Mouse (Mus musculus) kidney, adult 2 months (tissue): ENCODE data around the gene Fads6. TPM values are rescaled to one million over a fixed set of nuclear protein-coding genes. Genes with fewer than 3 reads are reported as not detected.

Source experiments
- DNase-seq: peaks from one replicate; pipeline ENCODE4 v3.0.0; 2021
- H3K27ac ChIP-seq: fragments of 200-500 bp; 2 replicates; pipeline ENCODE4 v1.5.1; 2012; ENCODE audit warnings: low read depth, low read length, control low read depth, inconsistent platforms; ENCODE audit not compliant: insufficient read depth
- H3K27me3 ChIP-seq: fragments of 200-500 bp; replicated peaks from 2 replicates; pipeline ENCODE4 v1.6.1; 2012; ENCODE audit warnings: mild to moderate bottlenecking, moderate library complexity, low read length, inconsistent platforms; ENCODE audit not compliant: control insufficient read depth, insufficient read depth
- H3K36me3 ChIP-seq: fragments of 200-500 bp; 2 replicates; pipeline ENCODE4 v1.6.1; 2012; ENCODE audit warnings: mild to moderate bottlenecking, moderate library complexity, low read length, inconsistent platforms; ENCODE audit not compliant: control insufficient read depth, insufficient read depth
- H3K4me1 ChIP-seq: fragments of 200-500 bp; 2 replicates; pipeline ENCODE4 v1.6.1; 2011; ENCODE audit warnings: low read length; ENCODE audit not compliant: control insufficient read depth, insufficient read depth
- H3K4me3 ChIP-seq: fragments of 200-500 bp; 2 replicates; pipeline ENCODE4 v1.5.1; 2011; ENCODE audit warnings: mild to moderate bottlenecking, low read depth, low read length, control low read depth; ENCODE audit not compliant: insufficient read depth
- CTCF ChIP-seq: fragments of 200-500 bp; conservative IDR thresholded peaks from 2 replicates; pipeline ENCODE4 v1.5.1; 2011; ENCODE audit warnings: low read depth, mild to moderate bottlenecking, control low read depth, low read length, moderate library complexity, mixed read lengths; ENCODE audit not compliant: insufficient read depth, insufficient read length
- POLR2A ChIP-seq: fragments of 200-500 bp; IDR thresholded peaks from one replicate; pipeline ENCODE4 v1.6.1; 2011; ENCODE audit warnings: low read depth, low read length, control low read depth
- WGBS: fragments of 180-500 bp; shearing (Covaris S2); methylation state at CpG from one replicate; pipeline ENCODE4 v1.1.7; 2018; 5-methylcytosine and 5-hydroxymethylcytosine counted together
- polyA plus RNA-seq: library from polyadenylated mRNA; depleted of rRNA; stranded (reverse); fragments of >200 nt; gene quantifications from 2 replicates; pipeline ENCODE4 v1.2.3, GENCODE M21; 2012

Fads6 gene
- polyA plus RNA-seq, 1 experiment, result 14.0 TPM

DNA sequence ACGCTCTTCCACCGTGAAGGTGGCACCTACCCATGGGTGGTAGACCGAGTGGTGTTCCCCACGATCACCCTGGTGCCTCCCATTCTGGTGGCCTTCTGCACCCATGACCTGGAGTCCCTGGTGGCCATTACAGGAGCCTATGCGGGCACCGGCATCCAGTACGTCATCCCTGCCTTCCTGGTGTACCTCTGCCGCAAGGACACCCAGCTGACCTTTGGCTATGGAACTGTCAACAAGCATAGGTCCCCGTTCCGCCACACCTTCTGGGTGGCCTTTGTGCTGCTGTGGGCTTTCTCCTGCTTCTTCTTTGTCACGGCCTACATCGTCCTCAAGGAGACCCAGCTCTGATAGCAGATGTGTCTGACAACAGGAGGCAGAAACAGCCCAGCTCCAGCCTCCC lies 53.7 kb downstream of the Fads6 start:
- WGBS, result 95% methylated on average over 12 of the region's 12 CpGs
- H3K4me3 ChIP-seq, result no peak overlapping the region
- no peak for DNase-seq
- no peaks in the 10 kb centered on the region for H3K4me1 ChIP-seq
- no peaks in the 10 kb centered on the region for H3K36me3 ChIP-seq
- TF ChIP-seq CTCF (no peak), POLR2A (no peak)
- H3K27ac ChIP-seq, result no peak overlapping the region
- H3K27me3 ChIP-seq, result no peaks in the 10 kb centered on the region

DNA sequence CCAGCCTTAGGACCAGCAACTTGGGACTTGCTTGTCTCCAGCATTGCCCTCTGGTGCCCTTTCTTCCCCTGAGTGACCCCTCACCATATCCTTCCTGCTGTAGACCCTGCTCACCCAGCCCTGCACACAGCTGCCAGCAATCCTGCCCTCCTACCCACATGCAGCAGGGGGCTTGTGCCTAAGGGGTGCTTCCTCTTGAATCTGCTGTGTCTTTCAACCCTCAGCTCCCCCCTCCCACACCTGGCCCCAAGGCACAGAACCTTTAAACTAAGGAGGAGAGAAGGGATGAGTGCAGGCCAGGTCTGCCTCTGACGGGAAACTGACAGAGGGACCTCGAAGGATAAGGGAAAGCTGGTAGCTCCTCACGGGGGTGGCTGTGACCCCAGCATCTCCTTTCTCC lies 54.7 kb downstream of the Fads6 start:
- DNase-seq, result no peak
- H3K27me3 ChIP-seq, result no peaks in the 10 kb centered on the region
- TF ChIP-seq POLR2A, result no peak
- TF ChIP-seq CTCF, result no peak
- no peak overlapping the region for H3K4me3 ChIP-seq
- WGBS, result 85% methylated on average over 3 of the region's 3 CpGs
- no peak overlapping the region for H3K27ac ChIP-seq
- H3K4me1 ChIP-seq, result no peaks in the 10 kb centered on the region
- no peaks in the 10 kb centered on the region for H3K36me3 ChIP-seq

- no peaks in the 10 kb centered on the region for H3K4me1 ChIP-seq
These were observed 56.1 kb downstream of the Fads6 start for GRCm38 (mm10) chr11:115241402-115241801.

GRCm38 (mm10) chr11:115236570-115236969 lies 60.9 kb downstream of the Fads6 start:
- no peak for DNase-seq
- WGBS, result 38% methylated on average over 5 of the region's 5 CpGs
- Histone ChIP-seq H3K4me3 (no peak overlapping the region), H3K27ac (no peak overlapping the region), H3K36me3 (no peaks in the 10 kb centered on the region), H3K4me1 (peaks cover 5% of the 10 kb centered on the region; the same call in 1 of the 2 replicates), H3K27me3 (no peaks in the 10 kb centered on the region)
- no peak for TF ChIP-seq CTCF
- TF ChIP-seq POLR2A, result no peak

More at GRCm38 (mm10) chr11:115241402-115241801, 56.1 kb downstream of the Fads6 start:
- TF ChIP-seq CTCF (no peak), POLR2A (no peak)
- WGBS, result 64% methylated on average over 11 of the region's 11 CpGs
- no peak overlapping the region for H3K4me3 ChIP-seq
- no peak for DNase-seq
- H3K27ac ChIP-seq, result no peak overlapping the region
- H3K27me3 ChIP-seq, result no peaks in the 10 kb centered on the region
- no peaks in the 10 kb centered on the region for H3K36me3 ChIP-seq

DNA sequence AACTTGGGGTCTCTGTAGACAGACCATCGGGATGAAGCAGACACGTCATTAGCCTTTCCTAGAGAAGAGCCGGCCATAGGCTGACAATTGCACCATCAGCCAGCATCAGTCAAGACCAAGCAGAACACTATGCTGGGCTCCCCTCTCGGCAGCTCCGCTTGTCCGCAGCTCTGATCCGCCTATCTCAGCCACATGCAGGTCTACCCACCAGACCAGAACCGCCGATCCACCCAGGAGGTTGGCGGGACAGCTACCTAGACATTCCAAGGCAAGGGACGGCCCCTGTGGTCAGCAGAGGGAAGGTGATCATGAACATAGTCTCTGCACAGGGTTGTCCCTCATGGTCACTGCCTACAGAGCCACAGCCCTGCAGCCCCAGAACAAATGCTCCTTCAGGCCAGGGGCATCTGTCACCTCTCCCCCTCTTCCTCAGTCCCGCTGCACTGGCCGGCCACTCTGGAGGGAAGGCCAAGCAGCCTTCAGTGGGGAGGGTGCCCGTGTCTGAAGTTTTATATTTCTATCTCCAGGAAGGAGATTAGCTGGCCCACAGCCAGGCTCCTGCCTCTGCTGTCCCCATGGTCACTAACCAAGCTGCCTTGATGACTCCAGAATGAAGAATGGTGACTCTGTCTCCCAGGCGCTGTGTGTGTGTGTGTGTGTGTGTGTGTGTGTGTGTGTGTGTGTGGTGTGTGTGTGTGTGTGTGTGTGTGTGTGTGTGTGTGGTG lies 63.0 kb downstream of the Fads6 start:
- Histone ChIP-seq H3K27ac (no peak overlapping the region), H3K4me1 (peaks cover 5% of the 10 kb centered on the region; the same call in 1 of the 2 replicates), H3K4me3 (no peak overlapping the region), H3K27me3 (no peaks in the 10 kb centered on the region), H3K36me3 (no peaks in the 10 kb centered on the region)
- peak; percentile 16 for DNase-seq
- TF ChIP-seq POLR2A (no peak), CTCF (no peak)
- 80% methylated on average over 15 of the region's 15 CpGs for WGBS

DNA sequence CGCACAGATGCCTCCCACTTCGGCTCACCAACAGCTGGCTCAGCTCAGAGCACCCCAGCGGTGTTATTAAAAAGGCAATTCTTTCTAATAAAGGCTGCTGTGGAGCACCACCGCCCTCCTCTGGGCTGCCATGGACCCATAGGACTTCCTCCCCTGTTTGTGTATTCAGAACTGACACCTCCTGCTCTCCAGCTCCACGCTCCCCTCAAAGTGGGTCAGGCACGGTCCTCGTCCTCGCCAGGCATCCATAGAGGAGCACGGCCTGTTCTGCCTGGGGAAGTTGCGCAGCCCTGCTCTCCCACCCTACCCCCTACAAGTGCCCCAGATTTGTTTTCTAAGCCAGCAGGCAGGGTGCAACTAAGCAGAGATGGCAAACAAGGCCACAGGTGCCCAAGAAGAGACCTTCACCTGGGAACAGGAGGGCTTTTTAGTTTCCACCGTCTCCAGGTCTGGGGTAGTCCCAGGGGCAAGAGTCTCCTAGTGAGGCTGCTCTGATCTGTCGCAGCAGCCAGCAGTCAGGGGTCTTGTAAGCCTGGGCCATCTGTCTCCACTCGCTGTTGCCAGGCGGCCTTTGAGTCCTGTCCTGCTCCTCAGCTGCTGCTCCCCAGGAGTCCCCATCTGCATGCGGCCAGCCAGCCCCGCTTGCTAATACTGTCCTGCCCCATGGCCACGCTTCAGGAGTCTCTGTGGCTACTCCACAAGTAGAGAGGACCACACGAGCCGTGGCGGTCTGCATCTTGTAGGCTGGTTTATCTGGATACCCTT lies 63.8 kb downstream of the Fads6 start:
- Histone ChIP-seq H3K4me1 (peaks cover 5% of the 10 kb centered on the region; the same call in 1 of the 2 replicates), H3K27ac (no peak overlapping the region), H3K27me3 (no peaks in the 10 kb centered on the region), H3K4me3 (no peak overlapping the region), H3K36me3 (no peaks in the 10 kb centered on the region)
- TF ChIP-seq CTCF (peak; percentile 24; the same call in 1 of the 2 replicates), POLR2A (no peak)
- WGBS, result 90% methylated on average over 20 of the region's 20 CpGs
- no peak for DNase-seq

DNA sequence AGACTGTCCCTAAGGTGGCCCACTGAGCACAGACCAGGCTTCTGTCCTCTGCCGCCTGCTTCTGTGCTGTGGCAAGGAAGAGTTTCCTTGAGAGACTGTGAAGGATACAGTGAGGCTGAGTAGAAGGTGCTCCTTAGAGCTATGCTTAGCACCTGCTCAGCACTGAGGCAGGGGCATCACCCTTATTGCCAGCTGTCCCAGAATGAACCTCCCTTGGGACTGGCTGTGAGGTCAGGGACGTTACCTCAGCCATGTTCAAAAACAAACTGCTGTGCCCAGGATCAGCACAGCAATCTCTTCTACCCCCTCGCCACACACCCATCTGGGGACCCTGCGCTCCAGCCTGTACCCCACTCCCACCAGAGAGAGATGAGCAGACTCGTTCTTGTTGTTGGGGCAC lies 64.6 kb downstream of the Fads6 start:
- H3K4me1 ChIP-seq, result peaks cover 5% of the 10 kb centered on the region; the same call in 1 of the 2 replicates
- H3K27ac ChIP-seq, result no peak overlapping the region
- no peaks in the 10 kb centered on the region for H3K36me3 ChIP-seq
- TF ChIP-seq CTCF (no peak), POLR2A (no peak)
- no peak overlapping the region for H3K4me3 ChIP-seq
- 94% methylated on average over 5 of the region's 5 CpGs for WGBS
- no peak for DNase-seq
- H3K27me3 ChIP-seq, result no peaks in the 10 kb centered on the region
